Mouse (Mus musculus) neutrophil, adult 59 days (primary cell): ENCODE results near the gene Defb33. TPM values are rescaled to one million over a fixed set of nuclear protein-coding genes. Genes with fewer than 3 reads are reported as not detected.

Experiments
- total RNA-seq, 2 experiments: library from RNA; stranded (reverse); gene quantifications; 1 replicate in 1 of 2; 2 replicates in 1 of 2; pipeline ENCODE4 v1.2.4; 2023

Defb33 gene
- total RNA-seq, result not detected

DNA sequence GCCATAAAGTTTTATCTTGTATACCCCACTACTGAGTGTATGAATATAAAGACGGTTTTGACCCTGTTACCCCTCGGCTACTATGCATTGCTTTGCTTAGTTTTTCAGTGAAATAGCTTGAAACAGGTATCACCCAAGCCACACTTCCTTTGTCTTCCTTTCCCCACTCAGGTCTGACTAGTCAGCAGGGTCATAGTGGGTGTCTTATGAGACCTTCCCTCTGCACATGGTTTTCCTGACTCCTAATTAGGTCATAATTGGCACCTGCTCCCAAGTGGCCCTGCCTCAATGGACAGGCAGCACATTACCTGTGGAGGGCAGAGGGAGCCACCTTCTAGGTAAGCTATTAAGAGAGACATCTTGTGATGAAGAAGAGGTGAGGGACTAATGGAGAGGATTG is at the start of gene Defb33:
Defb33 (plus strand) TSS at position 301 of the 400 bp plus-strand sequence.

DNA sequence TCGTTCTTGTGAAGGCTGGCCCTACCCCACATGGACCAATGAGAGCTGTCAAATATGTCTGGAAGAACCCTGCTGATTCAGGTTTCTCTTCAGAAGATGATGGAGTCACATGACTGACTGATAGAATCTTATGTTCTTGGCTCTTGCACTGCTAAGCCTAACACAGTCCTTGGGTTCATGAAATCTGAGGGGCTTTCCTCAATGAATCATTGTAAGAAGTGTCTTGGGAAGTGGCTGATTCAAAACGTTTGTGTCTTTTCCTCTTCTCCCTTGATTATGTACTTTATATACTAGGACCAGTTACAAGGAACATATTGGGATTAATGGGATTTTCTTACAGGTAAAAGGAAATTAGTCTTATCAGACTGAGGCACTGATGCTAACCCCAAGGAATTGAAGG is 10.1 kb downstream of the Defb33 start, which contains the start of gene Gm15056:
Gm15056 (minus strand) TSS at position 101 of the 400 bp plus-strand sequence.

DNA sequence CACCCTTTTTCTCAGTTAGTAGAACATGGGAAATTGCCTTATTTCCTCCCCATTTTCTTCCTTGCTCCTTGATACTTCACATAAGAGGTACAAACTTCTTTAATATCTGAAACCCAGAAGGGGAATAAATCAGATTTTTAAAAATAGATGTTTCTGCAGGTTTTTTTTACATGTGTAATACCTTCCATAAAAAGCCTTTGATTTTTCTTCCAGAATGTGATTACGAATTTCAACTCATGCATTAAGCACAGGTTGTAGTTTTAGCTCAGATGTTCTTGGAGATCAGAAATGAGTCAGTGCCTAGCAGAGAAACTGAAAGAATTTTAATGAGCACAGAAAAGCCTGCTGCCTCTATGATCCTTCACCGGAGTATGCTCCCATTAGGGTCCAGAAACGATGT is 29.5 kb downstream of the Defb33 start, which contains the start of gene Gm6040:
Gm6040 (minus strand) TSS at position 101 of the 400 bp plus-strand sequence.

DNA sequence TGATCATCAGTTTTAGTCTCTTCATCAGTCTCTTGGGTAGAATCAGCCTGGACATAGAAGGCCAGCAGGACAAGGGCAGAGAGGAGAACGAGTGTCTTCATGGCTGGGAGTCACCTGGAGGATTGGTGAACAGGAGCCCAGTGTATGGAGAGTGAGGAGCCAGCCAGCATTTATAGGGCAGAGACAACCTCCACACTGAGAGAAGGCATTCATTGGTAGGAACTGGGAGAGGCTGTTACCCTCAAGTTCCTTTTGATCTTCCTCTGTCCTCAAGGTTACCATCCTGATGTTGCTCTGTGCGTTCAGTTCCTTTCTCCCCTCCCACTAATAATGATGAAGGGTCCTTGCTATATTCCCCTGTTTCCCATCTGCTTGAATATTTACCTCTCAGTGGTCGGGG is 52.1 kb downstream of the Defb33 start, which contains the start of gene AY761185:
AY761185 (minus strand) TSS at position 101 of the 400 bp plus-strand sequence.

Other genes with a start within 250 kb of the Defb33 start
- gene Gm15056, start 10.0 kb downstream of the Defb33 start, total RNA-seq, result not detected
- gene Gm6040, start 29.4 kb downstream of the Defb33 start, total RNA-seq, result not detected
- gene AY761185, start 52.0 kb downstream of the Defb33 start, total RNA-seq, result not detected
- not detected for gene Defa21, start 132.9 kb downstream of the Defb33 start, total RNA-seq
- not detected for gene Defa23, start 162.4 kb downstream of the Defb33 start, total RNA-seq
- gene Defa35, start 172.4 kb downstream of the Defb33 start, total RNA-seq, result not detected
- gene Defa25, start 191.8 kb downstream of the Defb33 start, total RNA-seq, result not detected
- not detected for gene Gm14851, start 203.4 kb downstream of the Defb33 start, total RNA-seq
- gene Defa30, start 242.0 kb downstream of the Defb33 start, total RNA-seq, result not detected